Mouse (Mus musculus): ENCODE results near the gene Pxk. TPM values are rescaled to one million over a fixed set of nuclear protein-coding genes. Genes with fewer than 3 reads are reported as not detected.

The Pxk gene
- polyA plus RNA-seq, 1 experiment = 19.8 TPM

DNA sequence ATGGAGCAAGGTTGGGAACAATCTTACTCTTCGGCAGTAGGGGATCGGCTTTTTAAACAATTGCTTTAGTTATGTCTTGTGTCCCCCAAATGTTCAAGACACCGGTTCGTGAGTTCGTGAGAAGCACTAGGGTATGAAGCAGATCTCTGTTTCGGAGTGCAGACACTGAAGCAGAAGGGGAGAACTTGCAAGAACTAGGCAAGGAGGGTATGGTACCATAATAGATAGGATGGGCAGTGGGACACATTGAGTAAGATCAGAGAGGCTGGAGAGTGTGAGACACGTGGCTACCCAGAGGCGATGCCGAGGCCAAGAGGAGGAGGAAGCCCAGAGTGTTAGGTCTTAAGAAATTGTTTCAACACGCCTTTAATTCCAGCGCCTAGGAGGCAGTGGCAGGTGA lies 17.3 kb upstream of the Pxk start:
- H3K27ac ChIP-seq (ENCODE audit: insufficient read depth, low read length) = peak overlapping the region; percentile 64; the same call in 1 of the 2 replicates
- no peaks in the 10 kb centered on the region for H3K9me3 ChIP-seq (replicated peaks; ENCODE audit: control insufficient read depth, insufficient read depth, low read length, poor library complexity, severe bottlenecking)
- H3K9ac ChIP-seq (ENCODE audit: low read depth, poor library complexity, severe bottlenecking) = peak overlapping the region; percentile 55
- peaks cover 18% of the 10 kb centered on the region for H3K36me3 ChIP-seq (ENCODE audit: control insufficient read depth, insufficient read depth, low read length, poor library complexity, severe bottlenecking)
- TF ChIP-seq POLR2A (IDR thresholded peaks at IDR 0.05; ENCODE audit: insufficient read depth, low read length) (no peak), EP300 (IDR thresholded peaks at IDR 0.05; ENCODE audit: insufficient read depth, low read depth, low read length) (no peak), CTCF (IDR thresholded peaks at IDR 0.05; ENCODE audit: low read depth, low read length) (no peak)
- H3K4me3 ChIP-seq (ENCODE audit: low read depth, low read length) = peak overlapping the region; percentile 93
- no peaks in the 10 kb centered on the region for H3K27me3 ChIP-seq (ENCODE audit: control insufficient read depth, insufficient read depth, low read length, poor library complexity, severe bottlenecking)
- no peaks in the 10 kb centered on the region for H3K4me1 ChIP-seq (ENCODE audit: control insufficient read depth, insufficient read depth, low read length)

DNA sequence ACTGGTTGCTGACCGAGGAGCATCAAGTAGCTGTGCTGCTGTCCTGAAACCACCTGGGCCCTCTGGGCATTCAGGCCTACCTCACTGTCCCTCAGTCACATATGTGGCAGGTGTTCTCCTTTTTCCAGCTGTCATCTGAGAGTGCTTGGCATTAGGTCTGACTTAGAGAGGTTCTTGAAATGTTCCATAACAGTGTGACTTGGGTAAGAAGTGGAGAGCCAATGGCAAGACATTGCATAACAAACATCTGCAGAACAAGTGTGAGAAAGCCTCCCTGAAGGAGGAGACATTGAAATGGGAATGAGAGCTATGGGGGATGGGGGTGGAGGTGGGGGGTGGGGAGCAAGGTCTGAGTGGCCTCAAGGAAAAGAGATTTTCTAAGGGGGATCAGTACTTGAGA lies 15.1 kb upstream of the Pxk start:
- Histone ChIP-seq H3K4me1 (ENCODE audit: control insufficient read depth, insufficient read depth, low read length) (no peaks in the 10 kb centered on the region), H3K9ac (ENCODE audit: low read depth, poor library complexity, severe bottlenecking) (no peak overlapping the region), H3K4me3 (ENCODE audit: low read depth, low read length) (no peak overlapping the region; the same call in 1 of the 2 replicates), H3K27ac (ENCODE audit: insufficient read depth, low read length) (no peak overlapping the region), H3K36me3 (ENCODE audit: control insufficient read depth, insufficient read depth, low read length, poor library complexity, severe bottlenecking) (peaks cover 21% of the 10 kb centered on the region), H3K27me3 (ENCODE audit: control insufficient read depth, insufficient read depth, low read length, poor library complexity, severe bottlenecking) (no peaks in the 10 kb centered on the region), H3K9me3 (replicated peaks; ENCODE audit: control insufficient read depth, insufficient read depth, low read length, poor library complexity, severe bottlenecking) (no peaks in the 10 kb centered on the region)
- TF ChIP-seq POLR2A (IDR thresholded peaks at IDR 0.05; ENCODE audit: insufficient read depth, low read length) = no peak

DNA sequence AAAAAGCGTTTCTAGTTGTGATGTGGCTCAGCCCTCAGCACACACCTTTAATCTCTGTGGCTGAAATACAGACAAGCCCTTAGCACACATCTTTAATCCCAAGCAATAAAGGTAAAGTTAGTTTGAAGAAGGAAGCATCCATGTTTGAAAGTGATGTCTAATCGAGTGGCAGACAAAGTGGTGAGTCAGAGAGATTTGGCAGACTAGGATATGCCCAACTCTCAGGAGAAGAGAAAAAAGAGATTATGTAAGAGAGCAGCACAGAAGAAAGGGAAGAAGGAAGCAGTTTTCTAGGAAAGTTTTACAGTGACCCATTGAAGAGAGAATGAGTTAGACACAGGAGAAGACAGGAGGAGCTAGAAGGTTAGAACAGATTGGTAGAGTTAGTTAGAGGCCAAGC lies 9.0 kb upstream of the Pxk start:
- Histone ChIP-seq H3K4me1 (ENCODE audit: control insufficient read depth, insufficient read depth, low read length) (no peaks in the 10 kb centered on the region), H3K27ac (ENCODE audit: insufficient read depth, low read length) (peak overlapping the region; percentile 17; the same call in 1 of the 2 replicates), H3K9me3 (replicated peaks; ENCODE audit: control insufficient read depth, insufficient read depth, low read length, poor library complexity, severe bottlenecking) (no peaks in the 10 kb centered on the region), H3K9ac (ENCODE audit: low read depth, poor library complexity, severe bottlenecking) (no peak overlapping the region), H3K27me3 (ENCODE audit: control insufficient read depth, insufficient read depth, low read length, poor library complexity, severe bottlenecking) (no peaks in the 10 kb centered on the region), H3K4me3 (ENCODE audit: low read depth, low read length) (no peak overlapping the region), H3K36me3 (ENCODE audit: control insufficient read depth, insufficient read depth, low read length, poor library complexity, severe bottlenecking) (peaks cover 42% of the 10 kb centered on the region)
- no peak for TF ChIP-seq POLR2A (IDR thresholded peaks at IDR 0.05; ENCODE audit: insufficient read depth, low read length)
- TF ChIP-seq EP300 (IDR thresholded peaks at IDR 0.05; ENCODE audit: insufficient read depth, low read depth, low read length) = no peak
- no peak for TF ChIP-seq CTCF (IDR thresholded peaks at IDR 0.05; ENCODE audit: low read depth, low read length)

DNA sequence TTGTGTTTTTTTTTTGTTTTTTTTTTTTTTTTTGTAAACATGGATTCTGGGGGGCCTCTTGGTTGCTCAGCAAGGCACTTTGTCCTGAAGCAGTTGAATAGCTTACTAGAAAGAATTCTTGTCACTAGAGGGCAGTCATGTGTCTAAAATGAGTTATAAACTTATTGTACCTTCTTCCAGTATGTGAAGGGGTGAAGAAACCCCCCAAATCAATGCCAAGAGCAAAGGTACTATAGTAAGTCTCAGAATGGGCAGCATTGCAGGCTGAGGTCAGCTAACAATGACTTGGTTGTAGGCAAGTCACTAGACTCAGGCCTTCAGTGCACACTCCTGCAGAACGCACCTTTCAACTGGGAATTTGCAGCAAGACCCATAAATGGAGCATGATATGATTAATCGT lies 5.4 kb upstream of the Pxk start:
- Histone ChIP-seq H3K36me3 (ENCODE audit: control insufficient read depth, insufficient read depth, low read length, poor library complexity, severe bottlenecking) (peaks cover 27% of the 10 kb centered on the region), H3K9ac (ENCODE audit: low read depth, poor library complexity, severe bottlenecking) (no peak overlapping the region), H3K4me1 (ENCODE audit: control insufficient read depth, insufficient read depth, low read length) (no peaks in the 10 kb centered on the region), H3K27me3 (ENCODE audit: control insufficient read depth, insufficient read depth, low read length, poor library complexity, severe bottlenecking) (no peaks in the 10 kb centered on the region), H3K27ac (ENCODE audit: insufficient read depth, low read length) (no peak overlapping the region), H3K9me3 (replicated peaks; ENCODE audit: control insufficient read depth, insufficient read depth, low read length, poor library complexity, severe bottlenecking) (no peaks in the 10 kb centered on the region), H3K4me3 (ENCODE audit: low read depth, low read length) (no peak overlapping the region)
- TF ChIP-seq CTCF (IDR thresholded peaks at IDR 0.05; ENCODE audit: low read depth, low read length) (peak; percentile 3), EP300 (IDR thresholded peaks at IDR 0.05; ENCODE audit: insufficient read depth, low read depth, low read length) (no peak)

GRCm38 (mm10) chr14:8093427-8093826 lies 4.6 kb upstream of the Pxk start:
- TF ChIP-seq POLR2A (IDR thresholded peaks at IDR 0.05; ENCODE audit: insufficient read depth, low read length) (no peak), CTCF (IDR thresholded peaks at IDR 0.05; ENCODE audit: low read depth, low read length) (no peak), EP300 (IDR thresholded peaks at IDR 0.05; ENCODE audit: insufficient read depth, low read depth, low read length) (no peak)
- Histone ChIP-seq H3K4me1 (ENCODE audit: control insufficient read depth, insufficient read depth, low read length) (no peaks in the 10 kb centered on the region), H3K9ac (ENCODE audit: low read depth, poor library complexity, severe bottlenecking) (no peak overlapping the region), H3K9me3 (replicated peaks; ENCODE audit: control insufficient read depth, insufficient read depth, low read length, poor library complexity, severe bottlenecking) (no peaks in the 10 kb centered on the region), H3K27ac (ENCODE audit: insufficient read depth, low read length) (no peak overlapping the region), H3K27me3 (ENCODE audit: control insufficient read depth, insufficient read depth, low read length, poor library complexity, severe bottlenecking) (no peaks in the 10 kb centered on the region), H3K36me3 (ENCODE audit: control insufficient read depth, insufficient read depth, low read length, poor library complexity, severe bottlenecking) (peaks cover 27% of the 10 kb centered on the region), H3K4me3 (ENCODE audit: low read depth, low read length) (no peak overlapping the region)

DNA sequence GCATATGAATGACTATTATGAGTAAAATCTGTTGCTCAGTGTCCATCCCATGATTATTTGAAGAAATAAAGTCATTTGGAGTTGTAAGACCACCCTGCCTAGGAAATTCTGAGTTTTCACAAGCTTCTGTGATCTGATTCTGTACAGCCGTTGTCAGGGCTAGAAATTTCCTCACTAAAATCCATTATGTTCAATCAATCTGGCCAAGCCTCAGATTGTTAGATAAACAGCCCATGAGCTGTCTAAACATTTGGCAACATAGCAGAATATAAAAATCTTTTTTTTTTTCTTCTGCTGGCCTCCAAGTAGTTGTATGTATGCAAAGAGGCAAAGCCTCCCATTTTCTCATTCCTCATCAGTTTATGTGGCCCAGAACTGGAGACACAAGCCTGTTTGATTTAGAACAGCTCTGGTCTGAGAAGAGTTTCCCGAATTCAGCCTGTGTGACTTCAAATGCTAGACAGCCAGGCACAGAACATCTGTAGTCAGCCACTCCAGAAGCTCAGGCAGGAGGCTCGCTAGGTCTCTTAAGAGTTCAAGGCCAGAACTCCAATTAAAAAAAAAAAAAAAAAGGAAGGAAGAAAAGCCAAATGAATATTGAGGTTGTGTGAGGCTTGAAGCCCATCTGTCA lies 3.0 kb upstream of the Pxk start:
- Histone ChIP-seq H3K4me3 (ENCODE audit: low read depth, low read length) (no peak overlapping the region), H3K27ac (ENCODE audit: insufficient read depth, low read length) (no peak overlapping the region), H3K4me1 (ENCODE audit: control insufficient read depth, insufficient read depth, low read length) (no peaks in the 10 kb centered on the region), H3K27me3 (ENCODE audit: control insufficient read depth, insufficient read depth, low read length, poor library complexity, severe bottlenecking) (no peaks in the 10 kb centered on the region), H3K9ac (ENCODE audit: low read depth, poor library complexity, severe bottlenecking) (no peak overlapping the region), H3K36me3 (ENCODE audit: control insufficient read depth, insufficient read depth, low read length, poor library complexity, severe bottlenecking) (peaks cover 14% of the 10 kb centered on the region), H3K9me3 (replicated peaks; ENCODE audit: control insufficient read depth, insufficient read depth, low read length, poor library complexity, severe bottlenecking) (no peaks in the 10 kb centered on the region)
- TF ChIP-seq EP300 (IDR thresholded peaks at IDR 0.05; ENCODE audit: insufficient read depth, low read depth, low read length) (no peak), POLR2A (IDR thresholded peaks at IDR 0.05; ENCODE audit: insufficient read depth, low read length) (no peak), CTCF (IDR thresholded peaks at IDR 0.05; ENCODE audit: low read depth, low read length) (no peak)

All from ES-Bruce4 (cell line).